Mouse (Mus musculus) liver, embryonic 14.5 days (tissue): ENCODE data around the gene Oma1. TPM values are rescaled to one million over a fixed set of nuclear protein-coding genes. Genes with fewer than 3 reads are reported as not detected.

ENCODE experiments used
- ATAC-seq: fragments of 200-750 bp; cut with Nextera tagmentation; 2 replicates; pipeline ENCODE4 v1.8.0; 2017; ENCODE audit warnings: moderate number of reproducible peaks, mild to moderate bottlenecking, moderate library complexity; ENCODE audit not compliant: insufficient read depth
- DNase-seq, 3 experiments: peaks; one replicate each; pipeline ENCODE4 v3.0.0-alpha.2; 2012 to 2013; ENCODE audit warnings: low read depth in 3 of 3, low spot score in 3 of 3
- H3K27ac ChIP-seq: fragments of 300-500 bp; sonication (generic); 2 replicates; pipeline ENCODE4 v1.5.1; 2014; ENCODE audit warnings: moderate library complexity, mild to moderate bottlenecking, control low read depth, inconsistent platforms
- H3K27me3 ChIP-seq: fragments of 300-500 bp; sonication (generic); 2 replicates; pipeline ENCODE4 v1.6.1; 2014; ENCODE audit warnings: mild to moderate bottlenecking, low read length, moderate library complexity; ENCODE audit not compliant: control insufficient read depth, insufficient read depth
- H3K36me3 ChIP-seq: fragments of 300-500 bp; sonication (generic); replicated peaks from 2 replicates; pipeline ENCODE4 v1.6.1; 2014; ENCODE audit warnings: low read depth; ENCODE audit not compliant: control insufficient read depth, insufficient read depth
- H3K4me1 ChIP-seq, 2 experiments: fragments of 200-500 bp in 1 of 2; fragments of 300-500 bp in 1 of 2; sonication (generic) in 1 of 2; replicated peaks; 2 replicates each; pipeline ENCODE4 v1.6.1; 2012 to 2014; ENCODE audit warnings: antibody characterized with exemption in 1 of 2, inconsistent platforms in 1 of 2, low read length in 1 of 2; ENCODE audit not compliant: control insufficient read depth in 2 of 2, insufficient read depth in 2 of 2
- H3K4me2 ChIP-seq: fragments of 300-500 bp; sonication (generic); 2 replicates; pipeline ENCODE4 v1.6.1; 2014; ENCODE audit warnings: low read depth, mild to moderate bottlenecking, control low read depth, moderate library complexity
- H3K4me3 ChIP-seq, 2 experiments: fragments of 200-500 bp in 1 of 2; fragments of 300-500 bp in 1 of 2; sonication (generic) in 1 of 2; 2 replicates each; pipeline ENCODE4 v1.5.1; 2012 to 2014; ENCODE audit warnings: low read depth in 2 of 2, low read length in 2 of 2, mild to moderate bottlenecking in 2 of 2, control low read depth in 1 of 2, inconsistent platforms in 1 of 2, moderate library complexity in 1 of 2; ENCODE audit not compliant: insufficient read depth in 1 of 2
- H3K9ac ChIP-seq: fragments of 300-500 bp; sonication (generic); replicated peaks from 2 replicates; pipeline ENCODE4 v1.6.1; 2014; ENCODE audit warnings: mild to moderate bottlenecking, control low read depth, moderate library complexity
- H3K9me3 ChIP-seq: fragments of 300-500 bp; sonication (generic); 2 replicates; pipeline ENCODE4 v1.6.1; 2016; ENCODE audit warnings: low read length, mixed read lengths; ENCODE audit not compliant: control insufficient read depth
- CTCF ChIP-seq: IDR thresholded peaks from 2 replicates; pipeline ENCODE4 v1.5.1; 2016; ENCODE audit warnings: antibody characterized with exemption, low read depth, control low read depth
- EP300 ChIP-seq: IDR thresholded peaks from 2 replicates; pipeline ENCODE4 v1.6.1; 2016; ENCODE audit warnings: antibody characterized with exemption, low read depth
- WGBS: fragments of 180-500 bp; shearing (Covaris S2); extraction: QIAGEN DNeasy Blood & Tissue Kit; methylation state at CpG from one replicate; pipeline ENCODE4 v1.1.7; 2014; ENCODE audit not compliant: insufficient replicate concordance; 5-methylcytosine and 5-hydroxymethylcytosine counted together
- polyA plus RNA-seq, 2 experiments: library from polyadenylated mRNA; depleted of rRNA in 1 of 2; stranded (reverse) in 1 of 2; unstranded in 1 of 2; fragments of >200 nt; fragmentation: Nextera tagmentation in 1 of 2; extraction: Ambion mirVana in 1 of 2; gene quantifications; 2 replicates each; pipeline versions ENCODE4 v1.2.1 to v1.2.3; 2012 to 2014

Gene Oma1
- polyA plus RNA-seq, 2 experiments = 6.8 to 10.3 TPM

GRCm38 (mm10) chr4:103385031-103385430 lies 71.4 kb downstream of the Oma1 start:
- 51% methylated on average over 4 of the region's 4 CpGs for WGBS
- no peak overlapping the region for H3K4me2 ChIP-seq
- no peak for ATAC-seq
- 0 out of 4 replicates have a peak, but pooled peaks cover 0 to 4% of the 10 kb centered on the region in 2 experiments for H3K4me1 ChIP-seq
- H3K4me3 ChIP-seq = no peak overlapping the region
- H3K9ac ChIP-seq = no peak overlapping the region
- no peak for DNase-seq
- no peak overlapping the region for H3K27ac ChIP-seq
- TF ChIP-seq EP300 = no peak
- TF ChIP-seq CTCF = no peak
- H3K36me3 ChIP-seq = no peaks in the 10 kb centered on the region
- no peaks in the 10 kb centered on the region for H3K27me3 ChIP-seq
- no peaks in the 10 kb centered on the region for H3K9me3 ChIP-seq

DNA sequence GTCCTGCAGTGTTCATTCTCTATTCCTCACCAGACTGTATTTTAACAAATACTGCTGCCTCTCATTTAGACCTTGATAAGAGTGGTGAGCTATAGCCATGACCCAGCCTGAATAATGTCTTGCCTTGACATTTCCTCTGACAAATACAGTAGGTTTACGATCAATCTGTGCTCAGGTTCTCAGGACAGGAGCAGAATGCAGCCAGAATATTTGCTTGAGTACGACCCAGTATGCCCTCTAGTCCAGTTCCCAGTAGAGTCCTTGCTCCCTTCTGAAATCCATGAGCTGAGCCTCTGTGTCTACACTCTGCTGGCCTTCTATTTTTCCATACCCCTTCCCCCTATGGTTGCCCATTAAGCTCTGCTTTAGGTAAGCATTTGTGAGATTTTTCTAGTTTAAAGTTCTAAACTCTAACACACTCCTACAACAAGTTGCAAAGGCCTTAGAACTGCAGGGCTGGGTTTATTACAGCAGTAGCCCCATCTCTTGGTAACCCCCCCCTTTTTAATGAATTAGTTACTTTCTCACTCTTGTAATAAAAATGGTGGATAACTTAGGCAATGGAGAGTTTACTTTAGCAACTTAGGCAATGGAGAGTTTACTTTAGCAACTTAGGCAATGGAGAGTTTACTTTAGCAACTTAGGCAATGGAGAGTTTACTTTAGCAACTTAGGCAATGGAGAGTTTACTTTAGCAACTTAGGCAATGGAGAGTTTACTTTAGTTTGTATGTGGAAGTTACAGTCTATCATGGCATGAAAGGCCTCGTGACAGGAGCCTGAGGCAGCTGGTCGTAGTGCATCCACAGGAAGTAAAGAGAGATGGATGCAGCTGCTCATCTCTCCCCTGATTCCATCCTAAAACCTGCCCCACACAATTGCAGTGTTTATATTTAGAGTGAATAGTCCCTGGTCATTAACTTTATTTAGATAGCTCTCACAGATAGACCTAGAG lies 72.5 kb downstream of the Oma1 start:
- H3K9ac ChIP-seq = no peak overlapping the region
- H3K27me3 ChIP-seq = no peaks in the 10 kb centered on the region
- WGBS = 42% methylated on average over 4 of the region's 4 CpGs
- no peak for TF ChIP-seq EP300
- no peak for TF ChIP-seq CTCF
- H3K27ac ChIP-seq = peak overlapping the region; percentile 4; the same call in 1 of the 2 replicates
- no peaks in the 10 kb centered on the region for H3K36me3 ChIP-seq
- H3K4me1 ChIP-seq = 0 out of 4 replicates have a peak, but pooled peaks cover 0 to 4% of the 10 kb centered on the region in 2 experiments
- no peaks in the 10 kb centered on the region for H3K9me3 ChIP-seq
- ATAC-seq (peak; percentile 64; the same call in 1 of the 2 replicates), DNase-seq (peak; percentile 6 to 9 (median 9))
- no peak overlapping the region for H3K4me3 ChIP-seq
- H3K4me2 ChIP-seq = no peak overlapping the region

- H3K4me1 ChIP-seq = 0 out of 4 replicates have a peak, but pooled peaks cover 0 to 4% of the 10 kb centered on the region in 2 experiments
- H3K4me2 ChIP-seq = no peak overlapping the region
- H3K36me3 ChIP-seq = no peaks in the 10 kb centered on the region
- no peak for TF ChIP-seq EP300
- TF ChIP-seq CTCF = no peak
- H3K4me3 ChIP-seq = no peak overlapping the region
- no peak overlapping the region for H3K9ac ChIP-seq
- H3K9me3 ChIP-seq = no peaks in the 10 kb centered on the region
- H3K27me3 ChIP-seq = no peaks in the 10 kb centered on the region
- DNase-seq (no peak), ATAC-seq (no peak)
- H3K27ac ChIP-seq = no peak overlapping the region
- 52% methylated on average over 3 of the region's 3 CpGs for WGBS
These were observed 73.7 kb downstream of the Oma1 start for GRCm38 (mm10) chr4:103387292-103387691.

- Histone ChIP-seq H3K9ac (no peak overlapping the region), H3K36me3 (no peaks in the 10 kb centered on the region), H3K4me2 (no peak overlapping the region), H3K9me3 (no peaks in the 10 kb centered on the region), H3K4me1 (0 out of 4 replicates have a peak, but pooled peaks cover 0 to 4% of the 10 kb centered on the region in 2 experiments), H3K27me3 (no peaks in the 10 kb centered on the region), H3K4me3 (no peak overlapping the region), H3K27ac (no peak overlapping the region)
- 41% methylated on average over 8 of the region's 8 CpGs for WGBS
- ATAC-seq (no peak), DNase-seq (no peak)
- TF ChIP-seq EP300 (no peak), CTCF (no peak)
These were observed 75.0 kb downstream of the Oma1 start for GRCm38 (mm10) chr4:103388530-103389178.

GRCm38 (mm10) chr4:103389583-103389982 lies 76.0 kb downstream of the Oma1 start:
- no peak overlapping the region for H3K27ac ChIP-seq
- H3K4me1 ChIP-seq = 0 out of 4 replicates have a peak, but pooled peaks cover 0 to 4% of the 10 kb centered on the region in 2 experiments
- no peaks in the 10 kb centered on the region for H3K9me3 ChIP-seq
- no peak overlapping the region for H3K9ac ChIP-seq
- DNase-seq (no peak), ATAC-seq (no peak)
- H3K36me3 ChIP-seq = no peaks in the 10 kb centered on the region
- H3K4me3 ChIP-seq = no peak overlapping the region
- H3K4me2 ChIP-seq = no peak overlapping the region
- no peak for TF ChIP-seq CTCF
- no peak for TF ChIP-seq EP300
- 45% methylated on average over 3 of the region's 3 CpGs for WGBS
- H3K27me3 ChIP-seq = no peaks in the 10 kb centered on the region
